Mouse (Mus musculus): ENCODE data around the gene Slc38a2. TPM values are rescaled to one million over a fixed set of nuclear protein-coding genes. Genes with fewer than 3 reads are reported as not detected.
A peak's percentile ranks its signal among the peaks of the same experiment; 100 is the strongest.

Slc38a2 gene
- 190 and 201 TPM in 2 replicates for polyA plus RNA-seq (2016; fragmentation: Nextera tagmentation; extraction: Ambion mirVana)

DNA sequence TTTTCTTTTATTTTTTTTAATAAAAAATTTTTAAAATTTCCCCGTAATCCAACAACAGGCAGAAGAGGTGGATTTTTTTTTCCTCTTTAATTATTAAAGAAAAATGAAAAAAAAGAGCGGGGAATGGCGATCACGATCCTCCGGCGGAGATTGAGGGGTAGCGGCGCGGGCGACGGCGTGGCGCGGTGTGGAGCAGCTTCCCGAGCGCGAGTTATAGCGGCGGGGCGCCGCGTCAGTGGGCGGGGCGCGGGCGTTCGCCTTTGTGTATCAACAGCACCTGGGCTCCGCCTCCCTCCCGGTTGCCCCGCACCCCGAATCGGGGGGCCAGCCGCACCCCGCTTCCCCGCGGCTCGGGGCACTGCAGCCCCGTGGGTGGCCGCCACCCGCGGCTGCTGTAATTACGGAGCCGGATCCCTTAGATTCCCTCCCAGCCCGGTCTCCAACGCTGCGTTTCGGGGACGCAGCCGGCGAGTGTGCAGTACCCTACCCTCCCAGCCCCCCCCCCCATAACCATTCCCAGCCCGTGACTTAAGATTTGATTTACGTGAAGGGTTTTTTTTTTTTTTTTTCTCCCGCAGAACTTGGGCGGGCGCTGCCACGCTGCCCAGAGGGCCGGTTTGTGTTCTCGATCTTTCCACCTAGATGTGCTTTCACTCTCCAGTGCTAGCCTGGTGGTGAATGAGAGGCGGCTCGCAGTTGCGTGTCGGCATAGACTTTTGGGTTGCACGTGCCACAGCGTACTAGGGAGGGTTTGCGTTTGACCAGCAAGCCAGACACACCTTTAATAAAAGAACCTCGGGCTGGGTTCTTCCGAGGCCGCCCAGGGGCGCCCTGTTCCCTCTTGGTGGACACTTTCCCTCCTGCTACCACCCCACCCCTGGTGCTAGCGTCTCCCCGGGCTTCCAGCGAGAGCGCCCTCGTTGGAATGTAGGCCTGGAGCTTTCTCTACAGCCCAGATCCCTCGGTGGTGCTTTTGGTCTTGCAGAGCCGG, at the start of gene Slc38a2:
Gene Slc38a2 (minus strand): TSS at position 210 of the 991 bp plus-strand sequence.
- WGBS, result under 1% methylated on average over 71 of the region's 76 CpGs
- peak within 1 kb of the TSS; percentile 99 for H3K9ac ChIP-seq (replicated peaks)

DNA sequence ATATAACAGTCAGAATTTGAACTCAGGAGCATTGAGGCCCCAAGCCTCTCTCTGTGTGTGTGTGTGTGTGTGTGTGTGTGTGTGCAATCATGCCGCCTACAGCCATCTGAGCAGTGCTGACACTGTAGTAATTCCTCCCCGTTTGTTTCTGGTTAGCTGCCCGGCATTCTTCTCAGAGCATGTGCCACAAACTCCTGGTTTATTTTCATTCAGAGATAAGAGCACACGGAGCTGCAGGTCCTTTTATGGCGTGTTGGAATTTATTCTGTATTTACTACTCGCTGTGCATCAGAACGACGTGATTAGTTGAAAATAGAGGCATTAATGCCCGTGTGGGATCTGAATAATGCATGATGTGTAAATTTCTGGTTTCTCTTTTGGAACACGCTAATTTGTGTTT, 49.6 kb upstream of the Slc38a2 start:
- Histone ChIP-seq H3K36me3 (no peaks in the 10 kb centered on the region), H3K4me2 (replicated peaks) (no peak overlapping the region), H3K27me3 (no peaks in the 10 kb centered on the region), H3K9me3 (no peaks in the 10 kb centered on the region), H3K27ac (replicated peaks) (no peak overlapping the region), H3K4me1 (no peaks in the 10 kb centered on the region), H3K4me3 (no peak overlapping the region), H3K9ac (replicated peaks) (0 out of 2 replicates have a peak overlapping the region, but pooled peaks have one; percentile 11)
- no peak for ATAC-seq (ENCODE audit: low FRiP score, low read depth)
- WGBS, result 76% methylated on average over 10 of the region's 10 CpGs

More for the DNA sequence above, at the start of gene Slc38a2:
- Histone ChIP-seq H3K4me2 (replicated peaks) (peak within 1 kb of the TSS; percentile 73), H3K36me3 (peaks cover 28% of the 10 kb centered on the region), H3K9me3 (no peaks in the 10 kb centered on the region), H3K4me1 (peaks cover 33% of the 10 kb centered on the region), H3K4me3 (peak within 1 kb of the TSS; percentile 92), H3K27me3 (peaks cover 8% of the 10 kb centered on the region; the same call in 1 of the 2 replicates), H3K27ac (replicated peaks) (peak within 1 kb of the TSS; percentile 99)
- peak; percentile 88 for ATAC-seq (ENCODE audit: low FRiP score, low read depth)

DNA sequence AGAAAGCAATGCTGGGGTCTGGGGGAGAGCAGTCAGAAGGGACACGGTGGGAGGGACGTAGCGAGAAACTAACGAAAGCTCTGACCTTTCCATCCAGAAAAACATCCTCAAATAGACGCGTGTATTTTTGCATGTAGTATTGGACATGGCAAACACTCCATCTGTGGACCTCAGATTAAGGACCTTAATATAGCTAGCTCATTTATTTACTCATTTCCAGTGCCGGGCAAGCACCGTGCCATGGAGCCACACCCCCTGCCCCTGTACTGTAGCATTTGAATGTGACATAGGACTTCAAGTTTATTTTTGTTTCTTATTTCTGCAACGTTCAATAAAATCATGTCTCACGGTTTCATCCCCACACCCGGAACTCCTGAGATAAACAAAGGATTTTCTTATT, 48.0 kb upstream of the Slc38a2 start:
- 90% methylated on average over 11 of the region's 11 CpGs for WGBS
- H3K27ac ChIP-seq (replicated peaks), result no peak overlapping the region
- no peak for ATAC-seq (ENCODE audit: low FRiP score, low read depth)
- H3K36me3 ChIP-seq, result no peaks in the 10 kb centered on the region
- no peaks in the 10 kb centered on the region for H3K9me3 ChIP-seq
- no peaks in the 10 kb centered on the region for H3K4me1 ChIP-seq
- H3K9ac ChIP-seq (replicated peaks), result no peak overlapping the region
- no peak overlapping the region for H3K4me2 ChIP-seq (replicated peaks)
- H3K4me3 ChIP-seq, result no peak overlapping the region
- H3K27me3 ChIP-seq, result no peaks in the 10 kb centered on the region

DNA sequence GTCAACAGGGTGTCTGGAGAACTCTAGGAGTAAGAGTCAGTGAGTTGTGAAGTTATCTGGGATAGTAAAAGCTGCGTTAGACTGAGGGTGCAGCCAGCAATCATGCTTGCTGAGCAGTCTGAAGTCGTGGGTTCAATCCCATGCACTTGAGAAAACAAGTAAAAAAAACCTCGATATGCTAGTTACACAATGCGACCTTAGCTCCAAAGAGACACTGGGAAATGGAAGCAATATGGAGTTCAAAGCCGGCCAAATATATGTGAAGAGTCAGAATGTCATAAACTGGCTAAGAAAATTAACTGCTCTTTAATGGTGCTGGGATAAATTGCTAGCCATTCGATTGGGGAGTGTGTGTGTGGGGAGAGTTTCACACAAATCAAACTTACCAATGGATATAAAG, 47.5 kb upstream of the Slc38a2 start:
- Histone ChIP-seq H3K4me1 (no peaks in the 10 kb centered on the region), H3K36me3 (no peaks in the 10 kb centered on the region), H3K9me3 (no peaks in the 10 kb centered on the region), H3K4me3 (no peak overlapping the region), H3K4me2 (replicated peaks) (no peak overlapping the region), H3K9ac (replicated peaks) (no peak overlapping the region), H3K27me3 (no peaks in the 10 kb centered on the region), H3K27ac (replicated peaks) (no peak overlapping the region)
- WGBS, result 88% methylated on average over 6 of the region's 6 CpGs
- ATAC-seq (ENCODE audit: low FRiP score, low read depth), result no peak

DNA sequence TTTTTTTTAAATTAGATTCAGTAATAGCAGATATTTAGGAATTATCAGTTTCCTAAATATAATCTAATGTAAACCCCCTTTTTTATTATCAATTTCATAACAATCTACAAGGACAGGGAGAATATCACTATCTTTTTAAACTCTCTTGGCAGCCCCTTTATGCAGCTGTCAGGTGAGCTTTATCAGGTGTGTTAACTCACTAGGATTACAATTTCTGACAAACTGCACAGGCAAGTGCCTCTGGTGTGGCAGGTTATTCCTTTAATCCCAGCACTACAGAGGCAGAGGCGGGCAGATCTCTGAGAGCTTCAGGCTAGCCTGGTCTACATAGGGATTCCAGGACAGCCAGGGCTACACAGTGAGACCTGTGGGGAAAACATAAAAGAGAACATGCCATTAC, 45.8 kb upstream of the Slc38a2 start:
- H3K9me3 ChIP-seq, result no peaks in the 10 kb centered on the region
- 73% methylated on average over 1 of the region's 1 CpGs for WGBS
- no peak for ATAC-seq (ENCODE audit: low FRiP score, low read depth)
- no peaks in the 10 kb centered on the region for H3K27me3 ChIP-seq
- H3K9ac ChIP-seq (replicated peaks), result no peak overlapping the region
- no peaks in the 10 kb centered on the region for H3K4me1 ChIP-seq
- no peak overlapping the region for H3K4me3 ChIP-seq
- no peak overlapping the region for H3K27ac ChIP-seq (replicated peaks)
- no peak overlapping the region for H3K4me2 ChIP-seq (replicated peaks)
- no peaks in the 10 kb centered on the region for H3K36me3 ChIP-seq

DNA sequence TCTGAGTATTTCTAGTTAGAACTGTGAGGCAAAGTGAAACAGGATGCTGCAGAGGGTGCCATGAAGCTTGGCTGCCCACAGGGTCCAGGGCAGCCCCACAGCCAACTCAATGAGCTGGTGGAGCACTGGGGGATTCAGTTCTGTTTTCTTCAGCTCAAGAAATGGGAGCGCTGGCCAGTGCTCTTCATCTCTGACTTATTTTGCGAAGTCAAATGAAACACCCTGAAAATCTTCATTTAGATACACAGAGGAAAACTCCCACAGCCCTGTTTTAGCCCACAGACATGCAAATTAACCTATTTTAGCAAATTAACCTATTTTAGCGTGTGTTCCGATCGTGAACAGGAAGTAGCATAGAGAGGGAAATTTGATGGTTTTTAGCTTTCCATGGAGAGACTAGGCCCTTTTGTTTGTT, 45.4 kb upstream of the Slc38a2 start:
- H3K27ac ChIP-seq (replicated peaks), result no peak overlapping the region
- WGBS, result 93% methylated on average over 5 of the region's 5 CpGs
- H3K4me1 ChIP-seq, result no peaks in the 10 kb centered on the region
- H3K9me3 ChIP-seq, result no peaks in the 10 kb centered on the region
- H3K27me3 ChIP-seq, result no peaks in the 10 kb centered on the region
- H3K4me2 ChIP-seq (replicated peaks), result no peak overlapping the region
- no peak overlapping the region for H3K9ac ChIP-seq (replicated peaks)
- no peak overlapping the region for H3K4me3 ChIP-seq
- no peaks in the 10 kb centered on the region for H3K36me3 ChIP-seq
- ATAC-seq (ENCODE audit: low FRiP score, low read depth), result no peak

DNA sequence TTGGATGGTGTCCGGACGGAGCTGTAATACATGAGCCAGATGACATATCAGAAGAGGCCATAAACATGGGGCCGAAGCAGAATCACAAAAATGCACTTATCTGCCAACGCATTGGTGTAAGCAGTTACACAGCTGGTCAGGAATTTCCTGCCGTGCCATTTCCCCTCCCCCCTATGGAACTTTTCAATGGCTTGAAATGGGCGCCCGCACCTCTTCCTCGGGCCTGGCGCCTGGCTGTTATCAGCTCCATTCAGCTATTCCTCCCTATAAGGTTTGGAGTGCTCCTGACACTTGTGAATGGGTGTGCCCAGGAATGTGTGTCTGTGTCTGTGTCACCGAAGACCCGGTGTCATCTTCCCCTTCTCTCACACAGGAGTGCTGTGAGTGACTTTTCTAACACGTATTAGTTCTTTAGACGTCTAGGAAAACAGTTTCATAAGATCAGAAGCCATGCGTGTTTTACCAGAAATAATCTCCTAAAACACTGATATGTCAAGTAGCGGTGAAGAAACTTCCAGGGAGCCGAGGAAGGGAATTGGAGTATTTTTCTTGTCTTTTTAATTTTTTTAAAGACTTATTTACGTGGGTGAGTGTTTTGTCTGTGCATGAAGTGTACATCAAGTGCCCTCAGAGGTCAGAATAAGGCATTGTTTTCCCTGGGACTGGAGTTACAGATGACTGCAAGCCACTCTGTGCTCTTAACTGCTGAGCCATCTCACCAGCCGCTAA, 44.8 kb upstream of the Slc38a2 start:
- no peaks in the 10 kb centered on the region for H3K4me1 ChIP-seq
- H3K9me3 ChIP-seq, result no peaks in the 10 kb centered on the region
- no peaks in the 10 kb centered on the region for H3K27me3 ChIP-seq
- no peak overlapping the region for H3K4me2 ChIP-seq (replicated peaks)
- H3K36me3 ChIP-seq, result no peaks in the 10 kb centered on the region
- H3K9ac ChIP-seq (replicated peaks), result no peak overlapping the region
- 85% methylated on average over 18 of the region's 18 CpGs for WGBS
- H3K4me3 ChIP-seq, result no peak overlapping the region
- ATAC-seq (ENCODE audit: low FRiP score, low read depth), result no peak
- H3K27ac ChIP-seq (replicated peaks), result no peak overlapping the region

DNA sequence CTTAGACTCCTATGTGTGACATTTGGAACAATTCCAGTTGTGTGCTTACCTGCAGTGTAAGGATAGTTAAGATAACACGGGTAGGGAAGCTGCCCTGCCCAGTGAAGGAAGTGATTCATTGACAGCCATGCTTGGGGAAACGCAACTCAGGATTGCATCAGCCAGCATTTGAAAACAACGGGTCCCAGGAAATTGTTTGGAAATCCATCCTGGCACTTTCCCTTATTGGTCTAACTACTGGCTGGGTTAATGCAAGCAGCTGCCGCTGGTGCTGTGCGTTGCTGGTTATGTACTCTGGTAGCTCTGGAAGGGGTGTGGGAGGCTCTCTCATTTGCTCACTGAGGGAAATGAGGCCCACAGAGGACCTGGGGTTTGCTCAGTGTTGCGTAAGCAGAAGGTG, 43.7 kb upstream of the Slc38a2 start:
- Histone ChIP-seq H3K4me1 (no peaks in the 10 kb centered on the region), H3K4me2 (replicated peaks) (no peak overlapping the region), H3K27ac (replicated peaks) (no peak overlapping the region), H3K9me3 (no peaks in the 10 kb centered on the region), H3K4me3 (no peak overlapping the region), H3K27me3 (no peaks in the 10 kb centered on the region), H3K9ac (replicated peaks) (no peak overlapping the region), H3K36me3 (no peaks in the 10 kb centered on the region)
- ATAC-seq (ENCODE audit: low FRiP score, low read depth), result no peak
- WGBS, result 84% methylated on average over 6 of the region's 6 CpGs

DNA sequence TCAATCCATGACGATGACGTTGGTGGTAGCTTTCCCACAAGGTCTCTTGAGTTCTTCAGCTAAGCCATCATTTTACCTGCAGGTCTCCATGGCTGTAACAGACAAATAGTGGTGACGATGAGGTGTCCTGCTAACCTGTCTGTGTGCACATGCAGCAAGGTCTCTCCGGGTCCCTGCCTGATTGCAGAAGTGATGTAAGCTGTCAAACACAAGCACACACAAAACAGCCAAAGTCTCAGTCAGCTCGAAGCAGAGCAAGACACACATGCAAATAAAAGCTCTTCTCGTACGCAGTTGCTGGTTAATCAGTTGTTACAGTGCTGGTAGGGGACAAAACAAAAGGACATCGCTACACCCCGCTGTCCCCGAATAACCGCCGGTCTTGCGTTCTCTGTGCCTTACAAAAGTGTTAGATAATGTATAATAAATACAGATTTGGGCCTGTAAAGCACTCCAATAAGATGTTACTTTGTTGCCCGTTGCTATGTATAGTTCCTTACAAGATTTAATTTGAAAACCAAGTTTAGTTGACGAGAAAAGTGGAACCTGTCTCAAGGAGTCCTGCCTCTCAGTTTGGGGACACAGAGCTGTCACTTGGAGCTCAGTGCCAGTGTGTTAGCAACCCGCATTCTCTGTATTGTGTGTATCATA, 43.2 kb upstream of the Slc38a2 start:
- Histone ChIP-seq H3K4me2 (replicated peaks) (no peak overlapping the region), H3K9me3 (no peaks in the 10 kb centered on the region), H3K27me3 (no peaks in the 10 kb centered on the region), H3K36me3 (no peaks in the 10 kb centered on the region), H3K9ac (replicated peaks) (no peak overlapping the region), H3K4me3 (no peak overlapping the region), H3K27ac (replicated peaks) (no peak overlapping the region), H3K4me1 (no peaks in the 10 kb centered on the region)
- ATAC-seq (ENCODE audit: low FRiP score, low read depth), result no peak
- WGBS, result 81% methylated on average over 16 of the region's 16 CpGs

DNA sequence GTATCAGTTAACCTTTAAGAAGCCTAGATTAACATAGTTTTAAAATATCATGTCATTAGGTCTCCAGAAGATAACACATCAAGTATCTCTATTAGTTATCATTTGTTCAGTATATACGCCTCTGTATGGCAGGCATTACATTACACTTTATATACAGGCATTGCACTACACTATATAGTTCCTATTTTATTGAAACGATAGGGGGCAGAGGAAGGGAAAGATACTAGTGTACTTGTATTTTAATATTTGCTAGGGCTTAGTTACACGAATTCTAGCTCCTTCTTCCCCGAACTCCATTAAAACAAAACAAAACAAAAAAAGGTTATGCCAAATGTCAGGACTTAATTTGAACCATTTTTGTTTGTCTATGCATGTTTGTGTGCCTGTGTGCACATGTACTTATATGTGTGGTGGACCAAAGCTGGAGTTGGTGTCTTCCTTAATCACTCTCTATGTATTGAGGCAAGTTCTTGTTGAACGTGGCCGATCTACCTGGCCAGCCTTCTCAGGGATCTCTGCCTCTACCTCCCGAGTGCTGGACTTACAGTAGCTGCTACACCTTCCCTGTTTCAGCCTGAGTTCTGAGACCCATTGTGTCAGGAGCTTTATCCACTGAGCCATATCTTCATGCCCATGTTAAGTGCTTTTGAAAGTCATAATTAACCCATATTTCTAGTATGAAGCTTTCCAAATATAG, 41.5 kb upstream of the Slc38a2 start:
- no peaks in the 10 kb centered on the region for H3K36me3 ChIP-seq
- H3K27me3 ChIP-seq, result no peaks in the 10 kb centered on the region
- no peak for ATAC-seq (ENCODE audit: low FRiP score, low read depth)
- H3K9ac ChIP-seq (replicated peaks), result no peak overlapping the region
- no peak overlapping the region for H3K4me3 ChIP-seq
- H3K4me2 ChIP-seq (replicated peaks), result no peak overlapping the region
- H3K9me3 ChIP-seq, result no peaks in the 10 kb centered on the region
- H3K4me1 ChIP-seq, result no peaks in the 10 kb centered on the region
- WGBS, result 89% methylated on average over 7 of the region's 7 CpGs
- no peak overlapping the region for H3K27ac ChIP-seq (replicated peaks)

DNA sequence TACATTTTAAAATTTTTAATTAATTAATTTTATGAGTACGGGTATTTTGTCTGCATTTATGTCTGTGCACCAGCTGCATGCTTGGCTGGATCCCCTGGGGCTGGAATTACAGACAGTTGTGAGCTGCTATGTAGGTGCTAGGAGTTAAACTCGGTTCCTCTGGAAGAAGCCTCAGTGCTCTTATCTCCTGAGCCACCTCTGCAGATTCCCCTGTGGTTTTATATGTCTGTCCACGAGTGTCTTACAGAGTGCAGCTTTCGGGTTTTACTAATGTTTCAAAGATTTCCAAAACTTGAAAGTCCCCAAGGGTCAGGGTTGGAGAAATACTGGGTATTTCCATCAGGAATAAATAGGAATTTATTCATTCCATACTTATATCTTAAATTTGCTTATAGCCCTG, 40.6 kb upstream of the Slc38a2 start:
- Histone ChIP-seq H3K27me3 (no peaks in the 10 kb centered on the region), H3K9me3 (no peaks in the 10 kb centered on the region), H3K4me1 (no peaks in the 10 kb centered on the region), H3K4me3 (no peak overlapping the region), H3K36me3 (no peaks in the 10 kb centered on the region), H3K27ac (replicated peaks) (no peak overlapping the region), H3K4me2 (replicated peaks) (no peak overlapping the region), H3K9ac (replicated peaks) (no peak overlapping the region)
- no peak for ATAC-seq (ENCODE audit: low FRiP score, low read depth)
- WGBS, result 81% methylated on average over 4 of the region's 4 CpGs

Measured in midbrain, embryonic 12.5 days (tissue).